Mouse (Mus musculus): ENCODE measurements at regions not wholly inside any gene's neighbourhood (a gene's known extent, or its start where the extent isn't known, plus 50 kb on each side); places are given as distances from the start of the nearest gene placed in this dataset.

DNA sequence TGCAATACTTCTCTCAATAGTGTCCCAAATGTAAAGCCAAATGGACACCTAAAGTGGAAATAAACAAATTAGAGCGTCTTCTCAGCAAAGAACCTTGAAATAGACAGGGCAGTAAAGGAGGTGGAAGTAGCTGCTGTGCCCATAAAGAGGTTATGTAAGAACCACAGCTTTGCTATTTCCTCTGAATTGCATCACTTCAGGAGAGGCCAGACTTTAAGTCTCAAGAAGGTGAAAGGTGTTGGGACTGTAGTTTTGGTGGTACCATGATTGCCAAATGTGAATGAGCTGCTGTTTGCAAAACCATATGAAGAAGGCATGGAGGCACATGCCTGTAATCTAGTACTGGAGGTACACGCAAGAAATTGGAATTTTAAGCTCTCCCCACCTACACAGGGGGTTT, 670.3 kb downstream of the Trib2 start:
- Histone ChIP-seq H3K27me3 (no peaks in the 10 kb centered on the region), H3K36me3 (no peaks in the 10 kb centered on the region), H3K4me2 (replicated peaks) (no peak overlapping the region), H3K9ac (replicated peaks) (no peak overlapping the region), H3K4me3 (replicated peaks) (no peak overlapping the region), H3K27ac (no peak overlapping the region), H3K4me1 (replicated peaks) (no peaks in the 10 kb centered on the region), H3K9me3 (no peaks in the 10 kb centered on the region)
- no peak for ATAC-seq
- WGBS, result 81% methylated on average over 2 of the region's 2 CpGs

DNA sequence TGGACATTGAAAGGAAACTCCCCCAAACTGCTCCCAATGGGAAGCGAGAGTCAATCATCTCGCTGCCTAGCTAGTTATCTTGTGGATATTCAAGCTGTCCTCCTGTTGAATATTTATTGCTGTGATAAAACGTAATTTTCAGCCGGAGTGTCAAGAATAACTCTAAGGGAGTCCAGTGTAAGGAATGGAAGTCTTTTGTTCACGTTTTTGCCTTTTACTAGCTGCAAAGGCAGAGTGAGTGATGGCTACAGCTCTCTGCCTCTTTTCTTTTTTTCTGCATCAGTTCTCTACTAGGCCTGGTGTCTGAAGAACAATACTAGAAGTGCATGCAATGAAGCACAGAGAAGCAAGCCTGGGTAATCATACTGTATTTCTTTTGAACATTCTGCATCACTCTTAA, 679.7 kb downstream of the Trib2 start:
- no peaks in the 10 kb centered on the region for H3K36me3 ChIP-seq
- H3K4me2 ChIP-seq (replicated peaks), result no peak overlapping the region
- WGBS, result 47% methylated on average over 5 of the region's 5 CpGs
- H3K4me3 ChIP-seq (replicated peaks), result no peak overlapping the region
- no peak overlapping the region for H3K9ac ChIP-seq (replicated peaks)
- no peak overlapping the region for H3K27ac ChIP-seq
- no peak for ATAC-seq
- H3K9me3 ChIP-seq, result no peaks in the 10 kb centered on the region
- no peaks in the 10 kb centered on the region for H3K27me3 ChIP-seq
- H3K4me1 ChIP-seq (replicated peaks), result 0 out of 2 replicates have a peak, but pooled peaks cover 3% of the 10 kb centered on the region

DNA sequence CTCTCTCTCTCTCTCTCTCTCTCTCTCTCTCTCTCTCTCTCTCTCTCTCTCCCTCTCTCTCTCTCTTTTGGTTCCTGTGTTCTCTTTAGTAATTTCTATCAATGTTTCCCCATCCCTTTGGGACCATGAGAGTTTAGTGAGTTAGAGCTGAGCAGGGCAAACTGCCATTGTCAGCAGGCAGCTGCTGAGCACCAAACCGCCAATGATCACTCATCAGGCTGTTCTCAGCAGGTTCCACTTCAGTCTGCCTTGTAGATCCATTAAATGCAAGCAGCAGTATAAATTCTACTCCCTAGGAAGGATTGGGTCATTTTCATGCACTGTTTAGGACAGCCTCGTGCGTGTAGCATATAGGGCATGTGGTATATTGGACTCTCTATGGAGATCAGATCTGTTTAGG, 692.5 kb downstream of the Trib2 start:
- no peaks in the 10 kb centered on the region for H3K9me3 ChIP-seq
- no peaks in the 10 kb centered on the region for H3K36me3 ChIP-seq
- no peaks in the 10 kb centered on the region for H3K27me3 ChIP-seq
- H3K9ac ChIP-seq (replicated peaks), result no peak overlapping the region
- H3K4me3 ChIP-seq (replicated peaks), result no peak overlapping the region
- H3K4me1 ChIP-seq (replicated peaks), result no peaks in the 10 kb centered on the region
- ATAC-seq, result no peak
- no peak overlapping the region for H3K4me2 ChIP-seq (replicated peaks)
- 72% methylated on average over 3 of the region's 3 CpGs for WGBS
- H3K27ac ChIP-seq, result no peak overlapping the region

DNA sequence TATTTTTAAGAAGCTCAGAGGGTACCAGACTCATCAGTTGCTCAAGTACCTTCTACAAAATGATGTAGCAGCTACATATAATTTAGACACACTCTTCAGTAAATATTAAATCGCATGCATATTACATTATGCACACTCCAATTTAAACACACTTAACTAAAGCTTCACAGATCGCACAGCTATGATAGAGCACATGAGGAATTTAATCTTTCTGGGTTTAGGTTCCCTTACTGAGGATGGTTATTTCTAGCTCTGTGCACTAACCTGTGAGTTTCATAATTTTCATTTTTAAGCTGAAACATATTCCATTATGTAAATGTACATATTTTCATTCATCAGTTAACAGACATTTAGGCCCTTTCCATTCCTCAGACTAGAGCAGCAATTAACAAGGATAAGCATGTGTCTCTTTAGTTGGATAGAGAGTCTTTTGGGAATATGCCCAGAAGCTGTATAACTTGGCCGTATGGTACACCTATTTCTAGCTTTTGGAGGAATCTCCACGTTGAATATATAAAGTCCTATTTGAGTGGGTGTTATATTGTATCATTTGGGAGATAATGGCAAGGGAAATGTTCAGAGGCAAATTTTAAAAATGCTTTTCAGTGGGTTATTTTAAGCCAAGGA, 694.0 kb downstream of the Trib2 start:
- H3K4me3 ChIP-seq (replicated peaks), result no peak overlapping the region
- WGBS, result 89% methylated on average over 4 of the region's 4 CpGs
- no peaks in the 10 kb centered on the region for H3K9me3 ChIP-seq
- no peak overlapping the region for H3K9ac ChIP-seq (replicated peaks)
- no peak overlapping the region for H3K4me2 ChIP-seq (replicated peaks)
- no peaks in the 10 kb centered on the region for H3K27me3 ChIP-seq
- no peaks in the 10 kb centered on the region for H3K36me3 ChIP-seq
- H3K4me1 ChIP-seq (replicated peaks), result no peaks in the 10 kb centered on the region
- no peak overlapping the region for H3K27ac ChIP-seq
- no peak for ATAC-seq

DNA sequence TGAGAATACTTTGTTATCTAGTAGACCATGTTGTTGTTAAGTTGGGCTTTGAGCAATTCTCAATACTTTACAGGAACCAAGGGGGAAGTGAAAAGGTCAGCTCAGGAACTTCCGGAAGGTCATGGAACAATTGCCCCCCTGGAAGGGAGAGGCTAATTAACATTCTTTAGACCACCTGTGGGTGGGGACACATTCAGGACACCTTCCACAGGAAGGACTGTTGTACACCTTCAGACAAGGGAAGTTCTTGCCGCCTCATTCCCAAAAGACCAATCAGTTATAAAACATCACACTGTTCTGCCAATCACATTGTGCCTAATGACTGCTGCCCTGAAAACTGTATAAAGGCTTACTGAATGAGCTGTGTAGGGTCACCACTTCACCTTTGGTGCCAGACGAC, 701.2 kb downstream of the Trib2 start:
- no peak for ATAC-seq
- WGBS, result 89% methylated on average over 3 of the region's 3 CpGs

DNA sequence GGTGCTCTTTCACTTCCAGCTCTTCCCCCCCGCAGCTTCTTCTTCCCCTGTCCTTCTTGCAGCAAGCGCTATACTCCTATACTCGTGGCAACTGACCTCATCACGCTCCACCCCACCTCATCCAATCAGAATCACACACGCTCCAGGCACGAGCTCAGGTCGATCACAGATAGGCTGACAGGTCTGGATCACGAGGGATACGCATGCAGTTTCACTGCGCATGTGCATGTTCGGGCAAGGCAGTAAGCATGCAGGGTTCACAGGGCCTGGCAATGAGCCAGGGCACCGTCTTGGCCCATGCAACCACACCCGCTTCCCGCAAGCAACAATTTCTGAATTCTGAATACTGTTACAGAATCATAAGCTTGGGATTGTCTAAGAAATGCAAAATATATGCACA, 701.9 kb downstream of the Trib2 start:
- ATAC-seq, result no peak
- Histone ChIP-seq H3K4me3 (replicated peaks) (no peak overlapping the region), H3K27ac (no peak overlapping the region), H3K9ac (replicated peaks) (no peak overlapping the region), H3K36me3 (no peaks in the 10 kb centered on the region), H3K4me1 (replicated peaks) (no peaks in the 10 kb centered on the region), H3K4me2 (replicated peaks) (no peak overlapping the region), H3K27me3 (no peaks in the 10 kb centered on the region), H3K9me3 (no peaks in the 10 kb centered on the region)
- 94% methylated on average over 14 of the region's 14 CpGs for WGBS

More for the DNA sequence above, 701.2 kb downstream of the Trib2 start:
- Histone ChIP-seq H3K4me2 (replicated peaks) (no peak overlapping the region), H3K27ac (no peak overlapping the region), H3K27me3 (no peaks in the 10 kb centered on the region), H3K9ac (replicated peaks) (no peak overlapping the region), H3K36me3 (no peaks in the 10 kb centered on the region), H3K9me3 (no peaks in the 10 kb centered on the region), H3K4me1 (replicated peaks) (no peaks in the 10 kb centered on the region), H3K4me3 (replicated peaks) (no peak overlapping the region)

DNA sequence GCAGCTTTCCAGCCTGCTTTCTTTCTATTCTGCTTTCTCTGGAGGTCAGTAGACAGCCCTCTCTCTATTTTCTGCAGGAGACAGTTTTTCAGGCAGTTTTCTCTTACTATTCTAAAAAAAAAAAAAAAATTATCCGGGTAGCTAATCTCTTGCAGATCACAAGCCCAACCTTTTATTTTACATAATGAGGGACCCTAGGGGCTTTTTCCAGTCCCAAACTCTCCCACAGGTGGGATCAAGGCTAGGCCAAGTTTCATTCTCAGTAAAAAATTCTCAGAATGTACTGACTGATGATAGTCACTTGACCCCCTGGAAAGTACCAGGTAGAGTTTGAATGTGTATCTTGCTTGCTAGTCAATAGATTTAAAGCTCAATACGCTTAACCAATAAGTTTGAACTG, 705.7 kb downstream of the Trib2 start:
- no peaks in the 10 kb centered on the region for H3K36me3 ChIP-seq
- H3K27ac ChIP-seq, result no peak overlapping the region
- ATAC-seq, result no peak
- no peaks in the 10 kb centered on the region for H3K9me3 ChIP-seq
- H3K27me3 ChIP-seq, result no peaks in the 10 kb centered on the region
- H3K4me1 ChIP-seq (replicated peaks), result no peaks in the 10 kb centered on the region
- WGBS, result 72% methylated on average over 2 of the region's 2 CpGs
- no peak overlapping the region for H3K9ac ChIP-seq (replicated peaks)
- no peak overlapping the region for H3K4me2 ChIP-seq (replicated peaks)
- no peak overlapping the region for H3K4me3 ChIP-seq (replicated peaks)

DNA sequence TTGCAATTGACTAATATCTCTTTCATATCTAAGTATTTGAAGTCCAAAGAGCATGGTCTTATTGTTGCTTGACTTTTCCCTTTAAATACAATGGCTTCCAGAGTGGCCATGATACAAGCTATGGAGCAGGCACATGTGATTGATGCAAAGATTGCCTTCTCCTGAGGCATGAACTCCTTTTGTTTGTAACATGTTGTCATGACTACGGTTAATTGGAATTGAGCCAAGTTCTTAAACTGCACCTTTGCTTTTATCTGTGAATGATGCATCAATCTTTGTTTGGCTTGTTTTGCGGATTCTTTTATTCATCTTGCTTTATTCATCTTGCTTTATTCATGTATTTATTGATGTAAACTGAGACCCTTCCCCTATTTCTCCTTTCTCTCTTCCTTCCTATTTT, 711.8 kb downstream of the Trib2 start:
- no peaks in the 10 kb centered on the region for H3K4me1 ChIP-seq (replicated peaks)
- WGBS, result 88% methylated on average over 2 of the region's 2 CpGs
- H3K27ac ChIP-seq, result no peak overlapping the region
- H3K4me3 ChIP-seq (replicated peaks), result no peak overlapping the region
- ATAC-seq, result no peak
- H3K36me3 ChIP-seq, result no peaks in the 10 kb centered on the region
- no peak overlapping the region for H3K9ac ChIP-seq (replicated peaks)
- H3K27me3 ChIP-seq, result no peaks in the 10 kb centered on the region
- no peak overlapping the region for H3K4me2 ChIP-seq (replicated peaks)
- no peaks in the 10 kb centered on the region for H3K9me3 ChIP-seq

DNA sequence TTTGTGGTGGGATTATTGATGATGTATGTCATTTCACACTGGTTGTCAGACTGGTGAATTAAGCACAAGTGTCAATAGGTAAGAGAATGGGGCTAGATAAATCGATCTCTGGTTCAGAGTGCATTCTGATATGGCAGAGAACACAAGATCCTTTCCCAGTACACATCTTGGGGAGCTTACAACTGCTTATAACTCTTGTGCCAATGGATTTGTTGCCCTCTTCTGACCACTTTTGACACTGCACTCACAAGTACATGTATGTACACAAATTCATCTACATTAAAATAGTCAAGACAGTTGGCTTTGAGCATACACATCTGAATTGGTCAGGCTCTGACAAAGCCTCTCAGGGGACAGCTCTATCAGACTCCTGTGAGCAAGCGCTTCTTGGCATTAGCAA, 738.1 kb downstream of the Trib2 start:
- no peak overlapping the region for H3K4me3 ChIP-seq (replicated peaks)
- 0 out of 2 replicates have a peak, but pooled peaks have one; percentile 37 for ATAC-seq
- 63% methylated on average over 2 of the region's 2 CpGs for WGBS

DNA sequence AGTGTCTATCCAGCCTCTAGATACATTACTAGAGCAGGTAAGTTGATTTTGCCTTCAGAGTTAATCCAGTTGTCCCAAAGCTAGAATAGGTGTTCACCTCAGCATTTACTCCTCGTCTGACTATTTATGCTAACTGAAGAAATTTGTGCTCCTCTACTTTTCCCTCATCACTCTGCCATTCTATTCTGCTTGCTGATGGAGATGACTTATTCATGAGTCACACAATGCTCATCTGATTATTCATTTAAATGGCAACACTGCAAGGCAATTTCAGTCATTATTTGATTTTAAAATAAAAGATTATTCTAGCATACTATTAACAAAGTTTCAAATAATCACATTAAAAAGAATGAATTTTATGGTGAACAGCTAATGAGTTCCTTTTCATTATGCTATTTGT, 752.4 kb downstream of the Trib2 start:
- no peak overlapping the region for H3K27ac ChIP-seq
- no peak for ATAC-seq
- H3K4me1 ChIP-seq (replicated peaks), result no peaks in the 10 kb centered on the region
- H3K9me3 ChIP-seq, result no peaks in the 10 kb centered on the region
- H3K4me2 ChIP-seq (replicated peaks), result no peak overlapping the region
- no peak overlapping the region for H3K9ac ChIP-seq (replicated peaks)
- H3K27me3 ChIP-seq, result no peaks in the 10 kb centered on the region
- H3K4me3 ChIP-seq (replicated peaks), result no peak overlapping the region
- WGBS, result 64% methylated on average over 1 of the region's 1 CpGs
- no peaks in the 10 kb centered on the region for H3K36me3 ChIP-seq

More for the DNA sequence above, 738.1 kb downstream of the Trib2 start:
- no peaks in the 10 kb centered on the region for H3K9me3 ChIP-seq
- no peaks in the 10 kb centered on the region for H3K36me3 ChIP-seq
- no peak overlapping the region for H3K9ac ChIP-seq (replicated peaks)
- 0 out of 2 replicates have a peak, but pooled peaks cover 2% of the 10 kb centered on the region for H3K4me1 ChIP-seq (replicated peaks)
- H3K4me2 ChIP-seq (replicated peaks), result no peak overlapping the region
- H3K27ac ChIP-seq, result no peak overlapping the region
- H3K27me3 ChIP-seq, result no peaks in the 10 kb centered on the region

DNA sequence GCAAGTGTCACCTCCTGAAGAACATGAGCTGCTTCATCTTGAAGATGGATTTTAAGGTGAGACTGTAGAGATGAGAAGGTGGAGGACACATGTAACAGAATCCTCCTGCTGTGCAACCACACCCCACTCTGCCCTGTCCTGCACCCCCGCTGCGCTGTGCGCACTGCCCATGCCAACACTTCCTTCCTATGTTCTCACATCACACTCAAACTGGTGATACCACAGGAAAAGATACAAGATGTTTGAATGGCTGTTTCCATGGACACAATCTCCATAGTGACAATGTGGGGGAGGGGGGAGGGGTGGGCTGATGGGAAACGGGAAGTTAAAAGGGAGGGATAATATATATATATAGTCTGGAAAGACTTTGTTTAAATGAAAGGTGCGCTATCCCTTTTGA, 765.3 kb downstream of the Trib2 start:
- H3K4me3 ChIP-seq (replicated peaks), result no peak overlapping the region
- no peak for ATAC-seq
- H3K27me3 ChIP-seq, result no peaks in the 10 kb centered on the region
- H3K9me3 ChIP-seq, result no peaks in the 10 kb centered on the region
- no peak overlapping the region for H3K9ac ChIP-seq (replicated peaks)
- 80% methylated on average over 5 of the region's 5 CpGs for WGBS
- no peaks in the 10 kb centered on the region for H3K36me3 ChIP-seq
- no peak overlapping the region for H3K4me2 ChIP-seq (replicated peaks)
- no peak overlapping the region for H3K27ac ChIP-seq
- no peaks in the 10 kb centered on the region for H3K4me1 ChIP-seq (replicated peaks)

DNA sequence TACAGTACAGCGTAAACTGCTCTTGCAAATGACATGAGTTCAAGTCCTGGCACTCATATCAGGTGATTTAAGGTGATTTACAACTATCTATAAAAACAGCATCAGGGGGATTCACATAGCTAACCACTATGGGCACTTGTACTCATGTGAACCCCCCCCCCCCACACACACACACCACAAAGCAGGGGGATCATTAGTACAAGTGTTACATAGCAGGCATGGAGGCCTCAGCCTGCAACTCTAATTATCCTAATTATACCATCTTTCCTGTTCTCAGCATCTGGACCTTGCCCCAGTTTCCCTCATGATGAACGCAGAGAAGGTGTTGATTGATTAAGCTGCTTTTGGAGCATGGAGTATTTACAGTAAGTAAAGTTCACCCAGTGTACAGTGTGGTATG, 773.5 kb downstream of the Trib2 start:
- Histone ChIP-seq H3K4me3 (replicated peaks) (no peak overlapping the region), H3K27ac (no peak overlapping the region), H3K27me3 (no peaks in the 10 kb centered on the region), H3K4me2 (replicated peaks) (no peak overlapping the region), H3K9me3 (no peaks in the 10 kb centered on the region), H3K9ac (replicated peaks) (no peak overlapping the region), H3K36me3 (no peaks in the 10 kb centered on the region), H3K4me1 (replicated peaks) (no peaks in the 10 kb centered on the region)
- ATAC-seq, result no peak
- 87% methylated on average over 2 of the region's 2 CpGs for WGBS

DNA sequence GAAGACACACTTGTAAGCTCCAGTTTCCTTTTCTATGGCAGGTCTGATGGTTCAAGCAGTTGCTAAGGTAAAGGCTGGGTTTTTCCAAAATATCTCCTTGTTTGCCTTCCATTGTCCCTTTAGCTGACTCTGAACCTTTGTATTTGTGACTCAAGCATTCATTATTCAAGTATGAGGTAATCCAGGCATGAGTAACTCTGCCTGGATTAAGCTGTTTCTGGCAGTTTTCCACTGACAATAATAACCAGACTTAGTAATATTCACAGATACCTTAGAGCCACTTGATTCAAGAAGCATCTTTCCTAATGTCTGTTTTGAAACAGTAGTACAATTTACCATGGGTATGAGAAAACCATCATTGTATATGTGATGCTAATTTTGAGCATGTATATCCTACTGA, 805.6 kb downstream of the Trib2 start:
- H3K4me1 ChIP-seq (replicated peaks), result no peaks in the 10 kb centered on the region
- no peaks in the 10 kb centered on the region for H3K27me3 ChIP-seq
- ATAC-seq, result no peak
- H3K27ac ChIP-seq, result no peak overlapping the region
- no peak overlapping the region for H3K4me3 ChIP-seq (replicated peaks)
- no peaks in the 10 kb centered on the region for H3K36me3 ChIP-seq
- no peak overlapping the region for H3K4me2 ChIP-seq (replicated peaks)
- H3K9ac ChIP-seq (replicated peaks), result no peak overlapping the region
- H3K9me3 ChIP-seq, result no peaks in the 10 kb centered on the region
